Mouse (Mus musculus) ES-Bruce4 (cell line): Measurements from ENCODE around the gene Ppm1h. TPM values are rescaled to one million over a fixed set of nuclear protein-coding genes. Genes with fewer than 3 reads are reported as not detected.
A peak's percentile ranks its signal among the peaks of the same experiment; 100 is the strongest.

Source experiments
- H3K27ac ChIP-seq: 2 replicates; pipeline ENCODE4 v1.5.1; 2012; ENCODE audit warnings: low read length, inconsistent platforms; ENCODE audit not compliant: insufficient read depth
- H3K27me3 ChIP-seq: 2 replicates; pipeline ENCODE4 v1.6.1; 2012; ENCODE audit warnings: mild to moderate bottlenecking, low read length, inconsistent platforms; ENCODE audit not compliant: control insufficient read depth, poor library complexity, insufficient read depth, severe bottlenecking
- H3K36me3 ChIP-seq: 2 replicates; pipeline ENCODE4 v1.6.1; 2012; ENCODE audit warnings: inconsistent platforms, mild to moderate bottlenecking, low read length, moderate library complexity; ENCODE audit not compliant: control insufficient read depth, poor library complexity, insufficient read depth, severe bottlenecking
- H3K4me1 ChIP-seq: one replicate; pipeline ENCODE4 v1.8.1; 2011; ENCODE audit warnings: low read length; ENCODE audit not compliant: control insufficient read depth, insufficient read depth
- H3K4me3 ChIP-seq: 2 replicates; pipeline ENCODE4 v1.5.1; 2011; ENCODE audit warnings: low read depth, mild to moderate bottlenecking, low read length
- H3K9ac ChIP-seq: 2 replicates; pipeline ENCODE4 v1.6.1; 2012; ENCODE audit warnings: low read depth, mild to moderate bottlenecking, inconsistent platforms; ENCODE audit not compliant: poor library complexity, severe bottlenecking
- H3K9me3 ChIP-seq: replicated peaks from 2 replicates; pipeline ENCODE4 v1.6.1; 2012; ENCODE audit warnings: mild to moderate bottlenecking, low read length, inconsistent platforms; ENCODE audit not compliant: control insufficient read depth, poor library complexity, insufficient read depth, severe bottlenecking
- CTCF ChIP-seq: IDR thresholded peaks from one replicate; pipeline ENCODE4 v1.8.1; 2011; ENCODE audit warnings: low read depth, low read length
- EP300 ChIP-seq: IDR thresholded peaks from 2 replicates; pipeline ENCODE4 v1.6.1; 2011; ENCODE audit warnings: low read depth, low read length; ENCODE audit not compliant: insufficient read depth
- POLR2A ChIP-seq: IDR thresholded peaks from one replicate; pipeline ENCODE4 v1.8.1; 2011; ENCODE audit warnings: low read length; ENCODE audit not compliant: insufficient read depth
- polyA plus RNA-seq: library from polyadenylated mRNA; stranded (reverse); fragments of >200 nt; gene quantifications from 2 replicates; pipeline ENCODE4 v1.2.4, GENCODE M21; 2011; ENCODE audit warnings: low read depth; ENCODE audit not compliant: missing spikeins, insufficient read depth, insufficient read length

Ppm1h gene
- polyA plus RNA-seq, 1 experiment = 8.7 TPM

GRCm38 (mm10) chr10:122984531-122985251 is 306.1 kb downstream of the Ppm1h start:
- peak overlapping the region; percentile 87 for H3K4me3 ChIP-seq
- no peaks in the 10 kb centered on the region for H3K9me3 ChIP-seq
- no peaks in the 10 kb centered on the region for H3K4me1 ChIP-seq
- no peaks in the 10 kb centered on the region for H3K27me3 ChIP-seq
- H3K27ac ChIP-seq = peak overlapping the region; percentile 73
- TF ChIP-seq POLR2A (no peak), EP300 (no peak), CTCF (no peak)
- peak overlapping the region; percentile 86 for H3K9ac ChIP-seq
- H3K36me3 ChIP-seq = no peaks in the 10 kb centered on the region

GRCm38 (mm10) chr10:122985252-122985514 is 306.6 kb downstream of the Ppm1h start:
- no peaks in the 10 kb centered on the region for H3K27me3 ChIP-seq
- H3K4me3 ChIP-seq = peak overlapping the region; percentile 87

GRCm38 (mm10) chr10:122985515-122986319 is 307.2 kb downstream of the Ppm1h start:
- no peaks in the 10 kb centered on the region for H3K9me3 ChIP-seq
- H3K36me3 ChIP-seq = no peaks in the 10 kb centered on the region
- H3K27me3 ChIP-seq = no peaks in the 10 kb centered on the region
- H3K4me1 ChIP-seq = no peaks in the 10 kb centered on the region
- H3K27ac ChIP-seq = peak overlapping the region; percentile 81
- peak overlapping the region; percentile 86 for H3K9ac ChIP-seq
- H3K4me3 ChIP-seq = peak overlapping the region; percentile 87
- no peak for TF ChIP-seq CTCF
- no peak for TF ChIP-seq POLR2A
- TF ChIP-seq EP300 = no peak

More at GRCm38 (mm10) chr10:122985252-122985514, 306.6 kb downstream of the Ppm1h start:
- H3K36me3 ChIP-seq = no peaks in the 10 kb centered on the region
- H3K27ac ChIP-seq = peak overlapping the region; percentile 73
- no peaks in the 10 kb centered on the region for H3K4me1 ChIP-seq
- peak overlapping the region; percentile 86 for H3K9ac ChIP-seq
- TF ChIP-seq POLR2A = no peak
- no peak for TF ChIP-seq EP300
- no peak for TF ChIP-seq CTCF
- H3K9me3 ChIP-seq = no peaks in the 10 kb centered on the region

- Histone ChIP-seq H3K27ac (peak overlapping the region; percentile 81), H3K4me1 (no peaks in the 10 kb centered on the region), H3K36me3 (no peaks in the 10 kb centered on the region), H3K9ac (peak overlapping the region; percentile 86), H3K4me3 (peak overlapping the region; percentile 72), H3K9me3 (no peaks in the 10 kb centered on the region), H3K27me3 (no peaks in the 10 kb centered on the region)
- TF ChIP-seq EP300 (no peak), CTCF (no peak), POLR2A (no peak)
Observed at GRCm38 (mm10) chr10:122986320-122987225, 308.0 kb downstream of the Ppm1h start.

- no peak for TF ChIP-seq EP300
- TF ChIP-seq POLR2A = peak; percentile 20
- TF ChIP-seq CTCF = peak; percentile 27
- Histone ChIP-seq H3K27me3 (no peaks in the 10 kb centered on the region), H3K9ac (no peak overlapping the region), H3K9me3 (no peaks in the 10 kb centered on the region), H3K27ac (no peak overlapping the region), H3K4me1 (no peaks in the 10 kb centered on the region), H3K4me3 (no peak overlapping the region), H3K36me3 (no peaks in the 10 kb centered on the region)
Observed at GRCm38 (mm10) chr10:122987671-122988128, 309.1 kb downstream of the Ppm1h start.
